Mouse (Mus musculus) right cerebral cortex, postnatal 14 days (tissue): ENCODE results near the gene 2900011O08Rik.
"Not testable (repeated sequence)": the region's sequence is repeated elsewhere in the genome, so short reads cannot be mapped to it uniquely, and the experiment has no call there.

Experiments used
- DNase-seq: peaks from one replicate; pipeline ENCODE4 v3.0.0; 2022

Gene 2900011O08Rik

GRCm38 (mm10) chr16:13986574-13987478 is at the start of gene 2900011O08Rik, which contains the start of gene Ifitm7:
TSS of gene 2900011O08Rik (plus strand) at chr16:13986604.
TSS of gene Ifitm7 (minus strand) at chr16:13986888.
- DNase-seq, result peak; percentile 53

- DNase-seq, result peak; percentile 77
Observed at GRCm38 (mm10) chr16:13940139-13940846, 46.1 kb upstream of the 2900011O08Rik start.

DNA sequence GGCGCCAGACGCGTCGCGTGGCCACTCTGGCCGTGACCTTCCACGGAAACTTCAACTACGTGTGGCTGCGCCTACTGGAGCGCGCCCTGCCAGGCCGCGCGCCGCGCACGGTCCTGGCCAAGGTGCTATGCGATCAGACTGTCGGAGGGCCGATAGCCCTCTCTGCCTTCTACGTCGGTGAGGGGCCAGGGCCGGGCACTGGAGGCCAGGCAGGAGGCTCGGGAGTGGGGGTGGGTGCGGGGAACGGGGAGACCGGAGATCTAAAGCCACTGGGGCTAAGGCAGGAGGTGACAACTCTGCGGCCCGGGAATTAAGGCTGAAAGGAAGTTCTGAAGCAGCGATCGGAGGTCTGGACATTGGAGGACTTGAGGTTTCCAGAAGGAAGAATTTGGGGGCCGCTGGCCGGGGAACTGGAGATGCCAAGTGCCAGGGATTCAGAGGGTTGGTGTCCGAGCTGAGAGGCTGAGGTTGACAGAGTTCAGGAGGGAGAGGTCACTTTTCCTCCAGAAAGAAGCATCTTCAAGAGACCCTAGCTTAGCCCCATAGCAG is 45.5 kb upstream of the 2900011O08Rik start:
- no peak for DNase-seq

DNA sequence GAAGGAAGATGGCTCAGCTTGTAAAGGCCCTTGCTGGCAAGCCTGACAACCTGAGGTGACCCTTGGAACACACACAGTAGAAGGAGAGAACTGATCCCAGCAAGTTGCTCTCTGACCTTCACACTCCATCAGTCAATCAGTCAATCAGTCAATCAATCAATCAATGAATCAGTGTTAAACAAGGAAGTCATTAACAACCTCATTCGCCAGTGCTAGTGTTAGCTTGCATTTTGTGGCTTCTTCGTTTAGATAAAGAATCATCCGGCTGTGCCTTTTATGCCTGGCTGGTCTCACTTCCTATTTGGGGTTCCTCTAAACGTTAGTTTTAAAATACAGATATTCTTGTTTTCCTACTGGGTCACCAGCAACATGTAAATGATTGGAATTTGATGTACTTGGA is 42.2 kb upstream of the 2900011O08Rik start:
- no peak for DNase-seq

DNA sequence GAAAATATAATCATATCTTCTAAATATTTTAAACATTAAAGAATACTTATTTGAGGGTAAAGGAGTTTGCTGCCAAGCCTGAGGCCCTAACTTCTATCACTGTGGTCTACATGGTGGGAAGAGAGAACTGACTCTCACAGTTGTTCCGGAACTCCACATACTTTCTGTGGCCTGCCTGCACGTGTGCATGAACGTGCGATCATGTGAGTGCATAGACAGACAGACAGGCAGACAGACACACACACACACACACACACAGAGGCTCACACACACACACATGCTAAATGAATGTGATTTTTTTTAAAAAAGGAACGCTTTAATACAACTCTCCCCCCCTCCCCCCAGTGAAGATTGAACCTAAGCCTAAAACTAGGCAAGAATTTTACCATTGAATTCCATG is 41.7 kb upstream of the 2900011O08Rik start:
- DNase-seq, result no peak

DNA sequence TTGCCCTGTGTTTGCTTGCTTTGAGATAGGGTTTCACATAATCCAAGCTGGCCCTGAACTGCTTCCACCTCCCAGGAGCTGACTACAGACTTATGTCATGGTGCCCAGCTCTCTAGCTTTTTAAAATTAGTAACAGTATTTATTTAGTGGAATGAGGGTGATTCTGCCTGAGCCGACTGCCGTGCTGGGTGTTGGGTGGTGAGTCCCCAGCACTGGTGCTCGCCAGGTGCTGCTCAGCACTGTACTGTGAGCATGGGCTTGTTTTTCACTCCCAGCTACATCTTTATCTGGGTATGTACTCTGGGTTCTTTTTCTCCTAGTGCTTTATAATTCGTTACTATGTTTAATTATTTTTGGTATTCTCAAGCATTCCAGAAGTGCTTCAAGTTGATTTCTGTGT is 41.3 kb upstream of the 2900011O08Rik start:
- no peak for DNase-seq

- DNase-seq, result no peak
Observed at GRCm38 (mm10) chr16:13946306-13946705, 40.1 kb upstream of the 2900011O08Rik start.

- no peak for DNase-seq
Observed at GRCm38 (mm10) chr16:13951245-13951644, 35.2 kb upstream of the 2900011O08Rik start.

GRCm38 (mm10) chr16:13962053-13962452 is 24.4 kb upstream of the 2900011O08Rik start:
- DNase-seq, result no peak

- DNase-seq, result no peak
Observed at GRCm38 (mm10) chr16:13969096-13969495, 17.3 kb upstream of the 2900011O08Rik start.

GRCm38 (mm10) chr16:13972051-13972450 is 14.4 kb upstream of the 2900011O08Rik start:
- no peak for DNase-seq

DNA sequence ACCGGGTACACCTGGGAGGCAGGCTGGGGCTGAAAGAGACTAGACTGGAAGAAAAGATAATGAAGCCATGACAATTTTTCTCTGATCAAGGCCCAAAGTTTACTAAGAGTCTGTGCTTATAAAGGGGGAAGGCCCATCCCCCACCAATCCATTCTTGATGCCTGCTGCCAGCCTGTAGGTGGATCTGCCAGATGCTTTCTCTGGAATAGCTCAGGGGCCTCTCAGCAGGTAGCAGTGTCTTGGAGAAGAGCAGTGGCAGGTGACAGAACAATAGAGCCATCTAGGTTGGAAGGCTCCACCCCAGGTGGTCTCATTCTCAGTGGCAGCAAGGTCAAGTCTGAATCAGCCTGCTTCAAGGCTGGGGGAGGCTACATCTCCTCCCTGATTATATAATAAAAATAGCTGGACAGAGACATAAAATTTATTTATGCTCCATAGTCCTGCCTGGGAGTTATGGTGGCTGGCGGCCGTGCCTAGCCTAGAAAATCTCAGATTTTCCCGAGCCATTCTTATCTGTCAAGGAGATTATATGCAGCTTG is 10.0 kb upstream of the 2900011O08Rik start:
- not testable (repeated sequence) for DNase-seq

- not testable (repeated sequence) for DNase-seq
Observed at GRCm38 (mm10) chr16:13977026-13977425, 9.4 kb upstream of the 2900011O08Rik start.

DNA sequence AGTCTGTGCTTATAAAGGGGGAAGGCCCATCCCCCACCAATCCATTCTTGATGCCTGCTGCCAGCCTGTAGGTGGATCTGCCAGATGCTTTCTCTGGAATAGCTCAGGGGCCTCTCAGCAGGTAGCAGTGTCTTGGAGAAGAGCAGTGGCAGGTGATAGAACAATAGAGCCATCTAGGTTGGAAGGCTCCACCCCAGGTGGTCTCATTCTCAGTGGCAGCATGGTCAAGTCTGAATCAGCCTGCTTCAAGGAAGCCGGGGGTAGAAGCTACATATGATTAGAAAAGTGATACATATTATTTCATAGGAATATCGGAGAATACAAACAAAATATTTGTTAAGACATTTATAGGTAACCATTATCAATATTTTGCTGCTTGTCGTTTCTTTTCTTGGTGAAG is 4.7 kb upstream of the 2900011O08Rik start:
- DNase-seq, result not testable (repeated sequence)

DNA sequence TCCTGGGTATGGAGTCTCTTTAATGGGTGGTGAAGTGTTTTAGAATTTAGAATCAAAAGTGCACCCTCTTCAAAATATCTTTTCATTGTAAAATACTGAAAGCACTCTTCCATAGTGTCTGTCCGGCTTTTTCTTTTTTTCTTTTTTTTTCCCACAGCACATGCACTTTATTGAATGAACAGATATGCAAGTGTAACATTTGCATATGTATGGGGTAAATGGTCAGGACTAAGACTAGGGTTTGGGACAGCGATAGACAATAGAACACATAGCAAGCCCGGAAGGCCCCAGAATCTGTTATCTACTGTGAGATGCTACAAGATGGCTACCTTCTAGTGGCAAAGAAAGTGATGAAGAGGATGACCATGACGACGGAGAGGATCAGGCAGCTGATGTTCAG is 3.2 kb upstream of the 2900011O08Rik start:
- DNase-seq, result no peak

DNA sequence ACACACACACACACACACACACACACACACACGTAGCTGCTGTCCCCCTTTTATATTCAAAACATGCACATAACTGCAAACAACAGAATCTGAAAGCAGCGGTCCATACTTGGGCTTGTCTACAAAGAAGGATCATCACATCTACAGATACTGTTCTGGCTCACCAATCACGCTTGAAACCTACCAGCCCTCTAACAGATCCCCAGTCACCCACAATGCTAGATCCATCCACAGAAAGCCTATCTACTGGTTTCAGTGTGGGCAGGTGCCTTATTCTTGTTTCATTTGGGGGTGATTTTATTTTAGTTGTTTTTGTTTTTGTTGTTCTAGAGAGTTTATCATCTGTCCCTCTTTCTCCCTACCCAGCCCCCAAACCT is 219 bp upstream of the 2900011O08Rik start:
- no peak for DNase-seq

GRCm38 (mm10) chr16:13992518-13993248 is 6.3 kb downstream of the 2900011O08Rik start:
- DNase-seq, result no peak

DNA sequence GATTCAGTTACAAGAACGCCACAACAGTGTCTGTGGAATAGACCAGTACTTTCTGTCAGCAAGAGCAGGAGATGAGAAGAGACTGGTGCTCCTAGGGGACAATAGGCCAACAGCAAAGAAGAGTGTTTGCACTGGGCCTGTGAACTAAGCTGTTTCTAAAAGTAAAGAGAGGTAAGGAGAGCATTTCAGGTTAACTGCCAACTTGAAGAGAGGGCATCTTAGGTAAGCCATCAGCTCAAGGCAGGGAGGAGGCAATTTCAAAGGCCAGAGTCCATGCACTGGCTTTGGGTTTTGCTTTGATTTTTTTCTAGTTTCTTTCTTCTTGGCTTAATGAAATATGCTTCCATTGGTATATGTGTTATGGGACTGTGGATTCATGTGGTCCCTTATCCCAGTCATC is 7.7 kb downstream of the 2900011O08Rik start:
- no peak for DNase-seq

DNA sequence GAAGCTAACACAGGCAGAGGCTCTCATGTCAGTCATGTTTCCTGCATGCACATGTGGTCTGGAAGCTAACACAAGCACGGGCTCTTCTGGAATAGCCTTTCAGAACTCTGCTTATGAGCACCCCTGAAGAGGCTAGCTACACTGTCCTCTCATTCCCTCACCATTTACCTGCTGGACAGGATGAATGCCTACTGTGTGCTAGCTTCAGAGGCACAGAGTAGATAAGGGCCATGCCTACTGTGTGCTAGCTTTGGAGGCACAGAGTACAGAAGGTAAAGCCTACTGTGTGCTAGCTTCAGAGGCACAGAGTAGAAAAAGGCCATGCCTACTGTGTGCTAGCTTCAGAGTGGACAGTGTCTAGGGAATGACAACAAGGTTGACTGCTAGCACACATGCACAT is 8.1 kb downstream of the 2900011O08Rik start:
- no peak for DNase-seq

DNA sequence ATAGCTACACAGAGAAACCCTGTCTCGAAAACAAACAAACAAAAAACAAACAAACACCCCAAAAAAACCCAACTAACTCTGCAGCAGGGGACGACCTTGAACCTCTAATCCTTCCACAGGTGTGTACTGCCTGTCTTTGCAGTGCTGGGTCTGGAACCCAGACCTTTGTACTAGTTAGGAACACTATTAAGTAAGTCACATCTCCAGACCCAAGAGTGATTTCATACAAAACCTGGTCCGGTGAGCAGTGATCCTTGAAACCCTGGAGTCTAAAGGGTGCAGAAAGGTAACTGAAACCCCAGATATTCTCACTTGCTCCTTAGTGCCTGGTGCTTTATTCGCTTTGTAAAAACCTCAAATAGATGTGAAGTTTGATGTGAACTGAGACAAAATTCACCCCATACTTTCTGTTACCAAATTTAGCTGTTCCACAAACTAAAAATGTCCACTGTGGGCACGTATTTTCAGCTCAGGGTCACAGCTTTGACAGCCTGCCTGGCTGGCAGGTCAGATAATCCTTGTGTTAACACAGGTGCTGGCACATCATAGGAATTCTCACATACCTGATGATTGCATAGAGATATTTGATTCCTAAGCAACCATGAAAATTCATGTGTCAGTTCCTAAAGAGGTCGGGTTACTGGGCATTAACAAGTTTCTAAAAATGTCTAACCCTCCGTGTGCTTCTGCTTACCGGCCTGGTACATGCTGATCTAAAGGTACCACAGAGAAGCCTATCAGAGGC is 17.2 kb downstream of the 2900011O08Rik start:
- DNase-seq, result no peak

GRCm38 (mm10) chr16:14004170-14004569 is 17.8 kb downstream of the 2900011O08Rik start:
- DNase-seq, result no peak

- DNase-seq, result no peak
Observed at GRCm38 (mm10) chr16:14004726-14005125, 18.3 kb downstream of the 2900011O08Rik start.
